Mouse (Mus musculus) ZHBTc4 (cell line): ENCODE data around the gene Ggt7.
"Not testable (repeated sequence)": the region's sequence is repeated elsewhere in the genome, so short reads cannot be mapped to it uniquely, and the experiment has no call there.

ENCODE experiments used
- DNase-seq: peaks from one replicate; pipeline ENCODE4 v3.0.0-alpha.2; 2011; ENCODE audit warnings: low read depth, low spot score

Ggt7 gene

DNA sequence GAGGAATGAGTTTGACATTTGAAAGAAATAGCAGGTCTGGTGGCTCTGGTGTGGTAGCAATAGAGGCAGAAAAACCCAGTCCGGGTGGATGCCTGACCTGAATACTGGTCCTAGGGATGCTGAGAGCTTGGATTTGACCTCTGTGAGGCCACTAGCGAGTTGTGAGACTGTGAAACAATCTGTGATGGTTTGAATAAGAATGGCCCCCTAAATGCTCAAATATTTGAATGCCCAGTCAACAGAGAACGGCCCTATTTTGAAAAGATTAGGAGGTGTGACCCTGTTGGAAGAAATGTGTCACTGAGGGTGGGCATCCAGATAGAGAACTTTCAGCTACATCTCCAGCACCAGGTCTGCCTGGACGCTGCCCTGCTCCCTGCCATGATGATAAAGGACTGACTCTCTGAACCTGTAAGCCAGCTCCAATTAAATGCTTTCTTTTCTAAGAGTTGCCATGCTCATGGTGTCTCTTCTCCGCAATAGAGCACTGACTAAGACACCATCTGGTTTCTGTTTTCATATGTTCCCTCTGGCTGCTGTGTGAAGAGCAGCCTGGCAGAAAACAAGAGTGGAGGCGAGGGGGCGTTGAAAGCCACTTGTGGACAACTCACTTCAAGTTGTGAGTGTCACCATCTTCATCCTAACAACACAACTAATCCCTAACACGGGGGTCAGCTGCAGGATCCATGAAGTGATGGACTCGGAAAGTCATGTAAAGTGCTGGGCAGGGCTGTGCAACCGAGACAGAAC lies 10.1 kb downstream of the Ggt7 start:
- peak; percentile 57 for DNase-seq

DNA sequence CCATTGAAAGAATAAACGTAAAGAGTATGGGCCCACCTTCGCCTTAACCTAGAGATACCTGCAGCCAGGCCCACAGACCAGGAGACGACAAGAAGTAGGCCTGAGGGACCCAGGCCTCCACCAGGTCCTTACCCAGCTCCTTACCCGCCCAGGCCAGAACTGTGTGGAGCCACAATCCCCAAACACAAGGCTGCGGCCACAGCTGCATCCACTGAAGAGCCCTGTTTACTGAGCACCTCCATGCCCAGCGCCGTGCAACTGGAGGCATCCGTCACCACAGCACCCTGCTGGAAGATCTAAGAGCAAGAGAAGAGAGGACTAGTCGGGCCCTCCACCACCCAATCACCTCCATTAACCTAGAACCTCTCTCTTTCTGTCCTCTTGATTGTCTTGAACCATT lies 12.2 kb downstream of the Ggt7 start:
- DNase-seq, result peak; percentile 51

DNA sequence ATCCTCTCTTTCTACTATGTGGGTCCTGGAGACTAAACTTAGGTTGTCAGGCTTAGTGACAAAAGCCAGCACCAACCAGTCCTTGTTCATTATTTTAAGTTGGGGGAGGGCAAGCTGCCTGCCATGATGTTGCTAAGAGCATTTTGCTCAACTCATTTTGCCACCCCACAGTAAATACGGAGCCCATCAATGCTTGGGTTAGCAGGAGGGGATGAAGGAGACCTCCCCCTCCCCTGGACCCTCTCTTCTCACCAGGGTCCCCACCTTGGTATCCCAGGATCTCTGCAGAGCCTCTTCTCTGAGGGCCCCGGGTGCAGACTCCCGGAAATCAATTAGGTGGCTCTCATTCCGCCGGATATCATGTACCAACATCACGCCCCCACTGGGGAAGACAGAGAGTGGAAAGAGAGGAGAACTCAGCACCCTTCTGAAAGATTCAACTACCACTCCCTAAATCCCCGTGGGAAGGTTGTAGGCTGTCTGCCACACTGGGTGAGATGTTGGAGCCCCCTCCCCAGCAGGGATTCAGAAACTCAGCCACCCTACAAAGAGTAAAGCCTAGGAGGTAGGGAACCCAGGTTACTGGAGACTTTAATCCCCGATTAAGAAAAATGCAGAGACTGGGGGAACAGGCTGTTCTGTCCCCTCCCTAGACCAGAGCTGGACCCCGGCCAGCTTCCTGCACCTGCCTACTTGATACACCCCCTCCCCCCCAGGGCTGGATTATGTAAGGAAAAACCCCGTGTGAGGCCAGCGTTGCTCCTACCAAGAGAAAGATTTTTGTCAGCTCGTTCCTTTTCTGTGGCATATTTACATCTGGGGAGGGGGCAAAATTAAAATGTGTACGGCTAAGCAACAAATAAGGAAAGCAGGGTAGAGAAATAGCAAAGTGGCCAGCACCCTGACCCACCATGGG lies 13.3 kb downstream of the Ggt7 start:
- no peak for DNase-seq

DNA sequence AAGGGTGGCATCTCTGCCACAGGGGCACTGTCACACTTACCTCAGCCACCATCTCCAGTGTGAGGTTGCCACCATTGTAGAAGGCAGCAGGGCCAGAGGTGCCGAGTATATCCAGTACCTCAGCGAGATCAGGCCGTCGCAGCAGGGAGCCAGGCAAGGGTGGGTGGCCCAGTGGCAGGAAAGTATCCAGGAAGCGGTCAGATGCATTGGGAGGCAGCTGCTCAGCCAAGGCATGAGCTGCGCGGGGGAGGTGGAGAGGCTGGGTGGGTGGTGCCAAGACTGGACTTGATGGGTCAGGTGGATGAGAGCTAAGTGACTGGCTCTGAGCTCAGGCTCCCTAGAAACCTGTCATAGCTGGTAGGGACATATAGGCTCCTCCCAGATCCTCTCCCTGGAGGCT lies 15.4 kb downstream of the Ggt7 start:
- DNase-seq, result peak; percentile 28

DNA sequence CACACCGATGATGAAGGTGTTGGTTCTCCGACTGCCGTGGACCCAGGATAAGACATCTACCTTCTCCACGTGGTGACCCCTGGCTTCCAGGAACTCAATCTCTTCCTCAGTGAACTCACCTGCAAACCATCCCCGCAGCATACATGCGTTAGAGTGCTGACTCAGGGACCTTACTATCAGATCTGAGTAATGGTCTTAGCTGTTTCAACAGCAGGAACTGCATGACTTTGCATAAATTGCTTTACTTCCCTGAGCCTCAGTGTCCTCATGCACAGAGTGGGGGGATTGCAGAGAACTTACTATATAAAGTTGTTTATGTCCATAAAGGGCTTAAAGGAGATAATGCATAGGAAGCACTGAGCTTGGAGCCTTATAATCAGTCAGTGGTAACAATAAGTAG lies 27.0 kb downstream of the Ggt7 start:
- no peak for DNase-seq

DNA sequence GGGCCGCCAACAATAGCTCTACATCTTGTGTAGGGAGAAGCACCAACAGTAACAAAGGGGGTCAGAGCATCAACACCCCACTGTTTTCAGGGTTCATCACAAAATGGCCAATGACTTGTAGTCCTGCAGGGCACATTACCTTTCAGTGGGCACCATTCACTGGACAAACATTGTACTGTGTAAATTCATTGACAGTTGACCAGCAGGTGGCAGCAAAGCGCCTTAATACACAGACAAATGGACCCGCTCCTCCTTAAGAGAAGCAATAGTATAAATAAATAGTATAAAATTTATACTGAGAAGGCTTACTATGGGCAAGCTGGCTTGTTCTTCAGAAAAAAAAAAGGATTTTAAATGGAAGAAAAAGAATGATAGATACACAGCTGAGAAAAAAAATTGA lies 36.0 kb downstream of the Ggt7 start:
- DNase-seq, result peak; percentile 84

DNA sequence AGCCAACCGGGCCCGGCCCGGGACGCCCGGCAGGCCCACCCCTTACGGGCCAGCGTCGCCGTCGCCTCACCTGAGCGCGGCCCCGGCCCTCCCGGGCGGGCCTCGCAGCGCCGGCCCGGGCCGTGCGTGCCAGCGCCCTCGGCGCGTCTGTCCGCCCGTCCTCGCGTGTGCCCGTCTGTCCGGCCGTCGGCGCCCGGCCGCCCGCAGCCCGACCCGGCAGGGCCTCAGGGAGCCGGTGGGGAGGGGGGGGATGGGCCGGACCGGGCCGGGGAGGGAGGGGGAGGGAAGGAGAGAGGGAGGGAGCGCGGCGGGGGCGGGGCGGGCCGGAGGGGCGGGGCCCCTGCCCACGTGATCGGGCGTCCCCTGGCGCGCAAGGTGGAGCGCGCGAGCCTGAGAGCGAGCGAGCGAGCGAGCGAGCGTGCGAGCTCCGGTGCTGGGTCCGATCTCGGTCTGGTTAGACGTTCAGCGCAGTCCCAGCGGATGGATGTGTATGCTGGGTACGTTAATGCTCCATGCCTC lies 44.4 kb downstream of the Ggt7 start, which contains the start of gene Ncoa6:
Gene Ncoa6, minus strand, starts transcription at position 325 of the 519 bp plus-strand sequence.
- peak; percentile 90 for DNase-seq

DNA sequence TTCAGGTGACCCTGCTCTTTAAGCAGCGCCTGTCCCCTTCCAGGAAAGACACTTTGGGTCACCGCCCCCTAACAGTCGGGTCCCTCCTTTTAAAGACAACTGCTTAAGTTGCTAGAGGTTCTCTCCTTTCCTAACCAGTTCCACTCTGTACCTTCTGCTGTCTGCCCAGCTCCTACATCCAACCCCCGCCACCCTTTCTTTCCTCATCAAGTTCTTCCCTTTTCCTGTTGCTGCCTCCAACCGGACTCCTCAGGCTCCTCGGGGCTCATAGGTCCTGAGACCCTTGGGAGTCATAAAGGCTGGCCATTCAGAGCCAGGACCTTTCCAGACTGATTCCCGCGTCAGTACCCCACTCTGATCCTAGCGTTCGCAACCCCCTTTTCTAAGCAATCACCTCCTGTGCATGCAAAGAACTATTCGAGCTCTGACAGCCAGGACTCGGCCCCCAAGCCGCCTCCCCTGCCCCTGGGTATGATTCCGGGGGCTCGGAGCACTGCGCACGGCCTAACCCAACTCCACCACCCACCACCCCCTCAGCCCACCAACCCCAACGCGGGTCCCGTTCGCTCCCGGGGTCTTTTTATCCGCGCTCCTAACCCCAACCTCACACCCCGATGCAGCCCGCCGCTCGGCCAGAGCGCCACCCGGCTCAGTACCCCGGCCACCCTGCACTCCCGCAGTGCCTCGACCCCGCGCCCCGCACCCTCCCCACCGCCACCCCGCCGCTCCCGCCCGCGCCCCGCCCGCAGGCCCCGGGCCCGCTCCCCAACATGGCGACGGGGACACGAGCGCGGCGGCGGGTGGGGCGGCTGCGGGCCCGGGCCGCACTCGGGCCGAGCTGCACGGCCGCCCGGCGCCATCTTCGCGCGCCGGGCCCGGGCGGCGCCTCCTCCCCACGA lies 45.1 kb downstream of the Ggt7 start:
- DNase-seq, result peak; percentile 74

DNA sequence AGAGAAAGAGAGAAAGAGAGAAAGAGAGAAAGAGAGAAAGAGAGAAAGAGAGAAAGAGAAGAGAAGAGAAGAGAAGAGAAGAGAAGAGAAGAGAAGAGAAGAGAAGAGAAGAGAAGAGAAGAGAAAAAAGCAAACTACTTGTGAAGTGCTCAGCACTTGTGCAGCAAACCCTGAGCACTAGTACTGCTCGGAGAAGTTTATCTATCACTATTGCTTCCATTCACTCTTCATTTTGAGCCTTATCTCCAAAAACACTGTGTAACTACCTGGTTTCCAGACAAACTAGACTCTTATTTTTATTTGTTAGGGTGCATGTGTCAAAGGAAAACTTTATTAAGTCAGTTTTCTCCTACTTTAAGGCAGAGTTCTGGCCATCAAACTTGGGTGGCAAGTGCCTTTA lies 51.2 kb downstream of the Ggt7 start:
- no peak for DNase-seq

DNA sequence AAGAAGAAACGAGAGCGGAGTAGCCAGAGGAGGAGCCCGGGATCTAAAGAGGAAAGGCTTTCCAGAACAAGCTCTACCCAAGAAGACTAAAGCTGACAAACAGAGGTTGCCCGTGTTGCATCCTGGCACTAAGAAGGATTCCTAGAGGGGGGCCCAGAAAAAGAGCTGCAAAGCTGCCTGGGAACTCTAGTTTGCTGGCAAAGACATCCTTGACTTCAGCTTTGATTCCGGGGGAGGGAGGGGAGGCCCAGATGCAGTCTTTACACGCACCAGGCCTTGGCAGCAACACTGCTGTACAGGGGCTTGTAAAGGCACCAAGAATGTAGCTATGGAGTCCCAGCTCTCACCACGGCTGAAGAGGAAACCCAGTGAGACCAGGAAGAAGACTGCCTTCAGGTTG lies 64.4 kb downstream of the Ggt7 start:
- no peak for DNase-seq

DNA sequence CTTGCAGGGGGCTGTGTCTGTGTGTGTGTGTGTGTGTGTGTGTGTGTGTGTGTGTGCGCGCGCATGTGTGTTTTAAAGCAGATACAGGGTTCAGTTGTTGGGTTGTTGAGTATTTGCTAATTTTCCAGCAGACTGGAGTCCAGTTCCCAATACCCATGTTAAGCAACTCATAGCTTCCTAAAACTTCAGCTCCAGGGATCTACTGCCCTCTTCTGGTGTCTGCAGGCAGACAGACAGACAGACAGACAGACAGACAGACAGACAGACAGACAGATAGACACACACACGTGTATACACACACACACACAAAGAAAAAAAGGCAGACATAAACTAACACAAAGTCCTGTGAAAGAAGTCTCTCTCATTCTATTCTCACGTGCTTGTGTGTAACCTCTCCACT lies 66.8 kb downstream of the Ggt7 start:
- peak; percentile 12 for DNase-seq

DNA sequence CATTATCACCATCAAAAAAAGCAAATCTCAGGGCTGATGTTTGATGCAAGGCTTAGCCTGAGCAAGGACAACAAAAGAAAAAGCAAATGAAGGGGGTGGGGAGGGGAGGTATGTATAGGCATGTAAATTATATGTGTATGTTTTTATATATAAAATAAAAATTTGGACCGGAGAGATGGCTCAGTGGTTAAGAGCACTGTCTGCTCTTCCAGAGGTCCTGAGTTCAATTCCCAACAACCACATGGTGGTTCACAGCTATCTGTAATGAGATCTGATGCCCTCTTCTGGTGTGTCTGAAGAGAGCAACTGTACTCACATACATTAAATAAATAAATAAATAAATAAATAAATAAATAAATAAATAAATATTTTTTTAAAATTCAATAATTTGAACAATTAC lies 70.1 kb downstream of the Ggt7 start:
- DNase-seq, result not testable (repeated sequence)

DNA sequence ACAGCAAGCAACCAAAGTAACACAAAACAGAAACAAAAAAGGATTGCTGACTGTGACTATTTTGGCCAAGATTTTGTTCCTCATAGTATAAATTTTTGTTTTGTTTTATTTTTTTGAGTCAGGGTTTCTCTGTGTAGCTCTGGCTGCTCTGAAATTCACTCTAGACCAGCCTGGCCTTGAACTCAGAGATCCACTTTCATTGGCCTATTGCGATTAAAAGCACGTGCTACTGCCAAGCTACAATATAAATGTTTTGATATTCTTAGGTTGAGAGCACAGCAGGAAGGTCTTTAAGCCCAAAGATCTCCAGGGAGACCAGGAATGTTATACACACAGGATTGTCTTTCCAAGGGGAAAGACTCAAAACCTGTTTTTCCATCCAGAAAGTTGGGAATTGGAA lies 74.6 kb downstream of the Ggt7 start:
- no peak for DNase-seq

DNA sequence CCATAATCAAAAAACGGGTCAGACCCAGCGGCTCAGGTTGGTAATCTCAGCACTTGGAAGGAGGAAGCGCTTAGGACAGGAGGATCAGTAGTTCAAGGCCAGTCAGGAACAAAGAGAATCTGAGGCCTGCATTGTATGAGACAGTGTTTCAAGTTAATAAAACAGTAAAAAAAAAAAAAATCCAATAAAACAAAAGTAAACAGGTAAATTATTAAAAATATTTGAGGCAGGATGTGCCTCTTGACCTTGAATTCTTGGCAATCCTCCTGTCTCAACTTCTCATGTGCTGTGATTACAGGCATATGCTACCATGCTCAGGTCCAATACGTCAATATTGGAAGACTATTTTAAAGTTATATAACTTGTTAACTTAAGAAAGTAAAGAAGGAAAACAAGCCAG lies 75.1 kb downstream of the Ggt7 start:
- no peak for DNase-seq
